Mouse (Mus musculus) spleen, adult 2 months (tissue): ENCODE measurements around the gene B230104I21Rik. TPM values are rescaled to one million over a fixed set of nuclear protein-coding genes. Genes with fewer than 3 reads are reported as not detected.

Source experiments
- DNase-seq, 2 experiments: peaks; one replicate each; pipeline versions ENCODE4 v3.0.0 to v3.0.0-alpha.2; 2012 to 2021; ENCODE audit warnings: low spot score in 2 of 2, low read depth in 1 of 2
- H3K27ac ChIP-seq: fragments of 200-500 bp; 2 replicates; pipeline ENCODE4 v1.5.1; 2012; ENCODE audit warnings: low read length, inconsistent platforms; ENCODE audit not compliant: insufficient read depth
- H3K27me3 ChIP-seq: fragments of 200-500 bp; 2 replicates; pipeline ENCODE4 v1.6.1; 2012; ENCODE audit warnings: mild to moderate bottlenecking, moderate library complexity, low read length, inconsistent platforms; ENCODE audit not compliant: control insufficient read depth, insufficient read depth
- H3K36me3 ChIP-seq: fragments of 200-500 bp; 2 replicates; pipeline ENCODE4 v1.6.1; 2012; ENCODE audit warnings: mild to moderate bottlenecking, low read length, inconsistent platforms; ENCODE audit not compliant: control insufficient read depth, insufficient read depth
- H3K4me1 ChIP-seq: fragments of 200-500 bp; 2 replicates; pipeline ENCODE4 v1.6.1; 2011; ENCODE audit warnings: inconsistent platforms; ENCODE audit not compliant: control insufficient read depth, insufficient read depth, insufficient read length
- H3K4me3 ChIP-seq: fragments of 200-500 bp; 2 replicates; pipeline ENCODE4 v1.5.1; 2011; ENCODE audit warnings: mild to moderate bottlenecking, inconsistent platforms; ENCODE audit not compliant: insufficient read depth, insufficient read length; ENCODE audit errors: extremely low read depth
- CTCF ChIP-seq: fragments of 200-500 bp; IDR thresholded peaks from 2 replicates; pipeline ENCODE4 v1.5.1; 2011; ENCODE audit warnings: mild to moderate bottlenecking, inconsistent platforms; ENCODE audit not compliant: insufficient read depth, insufficient read length, insufficient replicate concordance; ENCODE audit errors: extremely low read depth
- POLR2A ChIP-seq: fragments of 200-500 bp; IDR thresholded peaks from 2 replicates; pipeline ENCODE4 v1.6.1; 2011; ENCODE audit warnings: low read depth, low read length, inconsistent platforms
- WGBS: fragments of 180-500 bp; shearing (Covaris S2); methylation state at CpG from one replicate; pipeline ENCODE4 v1.1.7; 2018; 5-methylcytosine and 5-hydroxymethylcytosine counted together
- polyA plus RNA-seq: library from polyadenylated mRNA; depleted of rRNA; stranded (reverse); fragments of >200 nt; gene quantifications from 2 replicates; pipeline ENCODE4 v1.2.3, GENCODE M21; 2012

B230104I21Rik gene
- polyA plus RNA-seq, 1 experiment = not detected

DNA sequence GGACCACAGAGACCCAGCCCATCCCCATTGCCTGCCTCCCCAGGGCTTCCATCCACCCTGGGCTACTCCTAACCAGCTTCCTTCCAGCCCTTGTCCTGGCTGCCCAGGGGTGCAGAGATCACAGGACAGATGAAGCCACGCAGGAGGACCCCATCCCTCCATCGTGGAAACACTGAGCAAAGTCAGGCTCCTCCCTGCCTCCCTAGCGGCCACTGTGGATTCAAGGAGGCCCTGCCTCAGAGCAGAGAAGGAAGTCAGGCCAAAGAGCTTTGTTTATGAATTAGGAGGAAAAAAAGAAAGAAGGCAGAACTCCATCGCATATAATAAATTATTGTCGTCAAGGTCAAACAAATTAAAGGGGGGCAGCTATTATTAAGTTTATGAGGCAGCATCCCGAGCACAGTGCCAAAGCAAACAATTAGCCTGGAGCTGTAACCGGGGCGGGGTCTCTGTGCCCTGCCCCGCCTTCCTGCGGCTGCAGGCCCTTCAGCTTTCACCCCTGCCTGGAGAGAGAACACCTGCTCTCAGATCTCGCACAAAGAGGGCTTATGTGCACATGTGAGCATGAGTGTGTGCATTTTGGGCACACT lies 12.4 kb downstream of the B230104I21Rik start:
- Histone ChIP-seq H3K36me3 (no peaks in the 10 kb centered on the region), H3K4me1 (no peaks in the 10 kb centered on the region), H3K27ac (no peak overlapping the region), H3K27me3 (no peaks in the 10 kb centered on the region), H3K4me3 (no peak overlapping the region)
- WGBS = 79% methylated on average over 11 of the region's 11 CpGs
- no peak for DNase-seq
- no peak for TF ChIP-seq CTCF
- no peak for TF ChIP-seq POLR2A

DNA sequence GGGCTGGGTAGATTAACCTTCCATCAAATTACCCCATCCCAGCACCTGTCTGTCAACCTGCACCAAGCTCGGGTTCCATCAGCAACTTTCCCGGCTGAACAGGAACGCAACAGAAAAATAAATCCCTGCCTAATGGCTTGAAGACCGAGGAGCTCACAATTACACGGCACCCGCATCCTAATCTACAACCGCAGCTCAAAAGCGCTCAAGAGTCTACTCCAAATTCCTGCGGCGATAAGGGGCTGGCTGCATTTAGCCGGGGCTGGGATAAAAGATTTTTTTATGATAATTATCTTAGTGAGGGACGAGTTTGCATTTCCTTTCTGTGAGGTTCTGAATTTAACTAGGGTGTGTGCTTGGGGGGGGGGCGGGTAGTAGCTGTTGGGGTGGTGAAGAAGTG lies 16.3 kb downstream of the B230104I21Rik start:
- no peak for DNase-seq
- no peaks in the 10 kb centered on the region for H3K4me1 ChIP-seq
- no peak overlapping the region for H3K27ac ChIP-seq
- WGBS = 86% methylated on average over 13 of the region's 13 CpGs
- TF ChIP-seq POLR2A (no peak), CTCF (no peak)
- H3K27me3 ChIP-seq = no peaks in the 10 kb centered on the region
- no peak overlapping the region for H3K4me3 ChIP-seq
- no peaks in the 10 kb centered on the region for H3K36me3 ChIP-seq

DNA sequence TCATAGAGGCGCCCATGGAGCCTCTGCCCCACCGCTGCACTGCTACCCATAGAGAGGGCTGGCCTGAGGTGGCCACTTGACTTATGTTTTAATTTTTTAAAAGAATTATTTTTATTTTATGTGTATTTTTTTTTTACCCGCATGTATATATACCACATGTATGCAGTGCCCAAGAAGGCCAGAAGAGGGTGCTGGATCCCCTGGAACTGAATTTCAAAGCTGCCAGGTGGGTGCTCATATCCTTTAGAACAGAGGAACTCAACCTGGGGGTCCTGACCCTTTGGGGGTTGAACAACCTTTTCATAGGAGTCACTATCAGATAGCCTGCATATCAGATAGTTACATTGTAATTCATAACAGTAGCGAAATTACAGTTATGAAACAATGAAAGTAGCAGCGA lies 19.5 kb downstream of the B230104I21Rik start:
- Histone ChIP-seq H3K4me3 (no peak overlapping the region), H3K27me3 (no peaks in the 10 kb centered on the region), H3K36me3 (no peaks in the 10 kb centered on the region), H3K4me1 (no peaks in the 10 kb centered on the region), H3K27ac (no peak overlapping the region)
- TF ChIP-seq POLR2A (no peak), CTCF (no peak)
- WGBS = 97% methylated on average over 5 of the region's 5 CpGs
- DNase-seq = no peak

DNA sequence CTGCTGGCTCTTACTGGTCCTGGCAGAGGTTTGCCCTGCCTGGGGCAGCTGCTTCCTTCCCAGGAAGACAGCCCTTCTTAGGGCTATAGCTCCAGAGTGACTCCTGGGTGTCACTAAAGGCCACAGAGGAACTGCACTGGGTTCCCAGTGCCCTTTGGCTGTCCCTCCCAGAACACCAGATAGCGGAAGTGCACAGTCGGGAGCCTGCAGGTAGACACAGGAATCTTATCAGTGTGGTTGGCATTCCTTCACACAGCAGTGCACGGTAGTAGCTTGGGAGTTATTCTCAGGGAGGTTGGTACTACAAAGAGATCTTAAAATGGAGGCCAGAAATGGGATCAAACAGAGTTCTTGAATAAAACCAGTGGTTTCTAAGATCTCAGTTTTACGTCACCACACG lies 22.4 kb downstream of the B230104I21Rik start:
- WGBS = 88% methylated on average over 5 of the region's 5 CpGs

DNA sequence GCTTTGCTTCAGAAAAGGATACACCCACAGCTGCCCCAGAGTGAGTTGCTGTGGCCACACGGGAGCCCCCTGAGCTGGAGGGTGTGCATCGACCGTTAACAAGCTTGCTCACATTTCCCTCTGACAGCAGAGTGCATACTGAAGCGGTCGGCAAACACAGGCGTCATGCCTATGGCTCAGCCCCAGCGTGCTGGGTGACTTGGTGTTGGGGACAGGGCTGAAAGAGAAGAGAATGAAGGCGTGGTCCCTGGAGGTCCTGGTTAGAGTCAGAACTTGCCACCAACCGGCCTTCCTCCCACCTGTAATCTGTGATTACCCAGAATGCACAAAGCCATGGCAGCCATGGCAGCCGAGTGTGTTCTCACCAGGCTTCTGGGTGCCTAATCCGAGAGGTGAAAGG lies 22.9 kb downstream of the B230104I21Rik start:
- Histone ChIP-seq H3K27me3 (no peaks in the 10 kb centered on the region), H3K4me1 (no peaks in the 10 kb centered on the region), H3K4me3 (no peak overlapping the region), H3K36me3 (no peaks in the 10 kb centered on the region), H3K27ac (no peak overlapping the region)
- DNase-seq = no peak
- WGBS = 84% methylated on average over 11 of the region's 11 CpGs
- no peak for TF ChIP-seq POLR2A
- no peak for TF ChIP-seq CTCF

More for the DNA sequence above, 22.4 kb downstream of the B230104I21Rik start:
- Histone ChIP-seq H3K27me3 (no peaks in the 10 kb centered on the region), H3K4me3 (no peak overlapping the region), H3K4me1 (no peaks in the 10 kb centered on the region), H3K27ac (no peak overlapping the region), H3K36me3 (no peaks in the 10 kb centered on the region)
- TF ChIP-seq CTCF (no peak), POLR2A (no peak)
- DNase-seq = no peak

DNA sequence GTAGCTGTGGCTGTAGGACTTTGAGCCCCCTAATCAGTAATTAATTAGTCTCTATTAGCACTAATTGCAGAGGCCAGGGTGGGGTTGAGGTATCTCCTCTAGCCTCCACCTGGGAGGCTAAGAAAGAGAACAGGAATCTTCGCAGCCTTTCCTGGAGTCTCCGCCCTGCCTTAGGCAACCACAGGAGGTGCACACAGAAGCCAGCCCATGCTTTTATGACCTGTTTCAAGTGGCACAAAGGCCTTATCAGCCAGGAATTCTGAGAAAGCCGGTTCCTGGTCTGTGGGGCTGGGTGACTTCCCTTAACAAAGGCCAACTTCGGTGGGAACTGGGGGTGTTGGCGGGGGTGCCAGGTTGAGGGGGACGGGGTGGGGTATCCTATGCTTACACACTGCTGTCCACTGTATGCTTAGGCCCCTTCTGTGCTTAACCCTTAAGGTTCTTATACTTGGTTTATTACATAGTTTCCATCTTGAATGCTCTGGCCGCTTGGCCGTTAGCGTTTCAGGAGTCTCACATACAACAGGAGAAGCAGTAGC lies 23.9 kb downstream of the B230104I21Rik start:
- Histone ChIP-seq H3K36me3 (no peaks in the 10 kb centered on the region), H3K27me3 (no peaks in the 10 kb centered on the region), H3K4me3 (no peak overlapping the region), H3K27ac (no peak overlapping the region), H3K4me1 (no peaks in the 10 kb centered on the region)
- no peak for DNase-seq
- no peak for TF ChIP-seq POLR2A
- no peak for TF ChIP-seq CTCF
- WGBS = 92% methylated on average over 9 of the region's 9 CpGs

DNA sequence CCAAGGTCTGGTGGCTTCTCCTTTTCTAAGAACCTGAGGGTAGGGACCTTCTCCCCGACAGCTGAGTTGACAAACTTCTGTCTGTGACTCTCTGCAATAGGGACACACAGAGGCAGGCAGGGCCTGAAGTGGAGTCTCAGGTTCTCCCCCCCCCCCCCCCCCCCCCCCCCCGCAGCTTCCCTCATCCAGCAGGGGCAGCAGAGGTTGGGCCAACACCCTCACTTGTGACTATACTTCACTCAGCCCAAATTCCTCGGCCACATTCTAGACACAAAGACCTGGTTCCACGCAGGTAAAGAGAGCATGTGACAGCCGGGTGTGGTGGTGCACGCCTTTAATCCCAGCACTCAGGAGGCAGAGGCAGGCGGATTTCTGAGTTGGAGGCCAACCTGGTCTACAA lies 24.5 kb downstream of the B230104I21Rik start:
- DNase-seq = no peak
- WGBS = 91% methylated on average over 6 of the region's 7 CpGs
- H3K4me3 ChIP-seq = no peak overlapping the region
- H3K27ac ChIP-seq = no peak overlapping the region
- H3K27me3 ChIP-seq = no peaks in the 10 kb centered on the region
- no peaks in the 10 kb centered on the region for H3K4me1 ChIP-seq
- TF ChIP-seq CTCF (no peak), POLR2A (no peak)
- no peaks in the 10 kb centered on the region for H3K36me3 ChIP-seq
